Mouse (Mus musculus) gastrocnemius, postnatal 10 days (tissue): ENCODE measurements around the gene Gm49396. TPM values are rescaled to one million over a fixed set of nuclear protein-coding genes. Genes with fewer than 3 reads are reported as not detected.

Experiments
- DNase-seq: peaks from one replicate; pipeline ENCODE4 v3.0.0; 2021; ENCODE audit warnings: mixed read lengths
- total RNA-seq, 2 experiments: library from RNA; stranded (reverse); gene quantifications; 2 replicates each; pipeline ENCODE4 v1.2.3; 2021

Gm49396 gene
- total RNA-seq, 2 experiments from 2014 or later: 1.5 to 2.3 TPM

DNA sequence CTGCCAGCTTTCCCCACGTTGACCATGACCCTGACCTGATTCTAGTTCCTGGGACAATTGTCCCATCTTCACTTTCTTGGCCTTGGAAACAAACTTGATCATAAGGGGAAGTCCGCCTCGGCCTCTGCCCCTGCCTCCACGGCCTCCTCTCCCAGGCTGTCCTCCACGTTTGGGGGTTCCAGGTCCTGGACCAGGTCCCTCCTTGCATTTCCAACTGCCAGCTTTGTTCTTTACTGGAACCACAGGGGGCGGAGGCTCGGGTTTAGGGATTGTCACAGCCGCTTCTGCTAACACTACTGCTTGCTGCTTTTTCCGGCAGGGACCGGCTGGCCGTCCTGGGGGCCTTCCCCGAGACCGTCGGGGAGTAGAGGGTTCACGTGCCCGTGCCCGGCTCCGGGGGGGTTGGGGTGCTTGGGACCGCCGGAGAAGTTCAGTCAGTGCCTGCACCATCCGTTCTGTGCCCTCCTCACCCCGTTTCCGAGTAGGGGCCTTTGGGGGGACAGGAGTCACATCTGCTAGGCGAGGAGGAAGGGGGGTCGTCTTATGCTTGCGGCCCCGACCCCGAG, 23.4 kb downstream of the Gm49396 start:
- DNase-seq: no peak

DNA sequence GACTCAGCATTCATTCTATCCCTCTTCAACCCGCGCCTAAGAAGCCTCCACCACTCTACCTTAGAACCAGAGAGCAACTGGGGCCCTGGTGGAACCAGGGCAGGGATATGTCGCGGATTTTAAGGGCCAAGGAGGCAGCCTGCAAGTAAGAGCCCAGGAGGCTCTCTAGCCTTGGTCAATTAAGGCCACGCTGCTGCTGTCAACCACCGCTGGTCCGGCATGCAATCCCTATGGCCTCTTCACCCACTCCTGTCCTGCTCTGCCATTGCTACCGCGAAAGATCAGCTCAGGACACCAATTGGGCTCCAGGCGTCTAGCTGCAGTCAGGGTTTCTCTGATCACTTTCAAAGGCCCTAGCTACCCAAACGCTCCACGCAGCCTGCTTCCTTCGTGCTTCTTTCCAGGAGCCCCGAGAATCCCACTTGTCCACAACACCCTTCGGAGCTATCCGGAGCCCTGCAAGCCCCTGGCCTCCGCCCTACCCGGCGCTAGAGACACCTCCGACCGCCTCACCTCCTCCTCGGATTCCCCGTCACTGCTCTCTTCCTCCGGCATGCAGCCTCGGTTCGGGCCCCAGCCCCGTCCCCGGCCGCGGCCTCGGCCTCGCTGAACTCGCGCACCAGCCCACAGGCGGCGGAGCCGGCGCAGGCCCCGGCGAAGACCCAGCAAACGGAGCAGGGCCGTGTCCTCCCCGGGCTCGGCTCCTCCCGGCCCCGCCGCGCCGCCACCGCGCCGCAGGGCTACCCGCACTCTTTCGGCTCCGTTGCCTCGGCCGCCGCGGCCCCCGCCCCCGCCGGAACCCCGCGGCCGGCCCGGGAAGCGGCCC, 24.9 kb downstream of the Gm49396 start:
- no peak for DNase-seq

DNA sequence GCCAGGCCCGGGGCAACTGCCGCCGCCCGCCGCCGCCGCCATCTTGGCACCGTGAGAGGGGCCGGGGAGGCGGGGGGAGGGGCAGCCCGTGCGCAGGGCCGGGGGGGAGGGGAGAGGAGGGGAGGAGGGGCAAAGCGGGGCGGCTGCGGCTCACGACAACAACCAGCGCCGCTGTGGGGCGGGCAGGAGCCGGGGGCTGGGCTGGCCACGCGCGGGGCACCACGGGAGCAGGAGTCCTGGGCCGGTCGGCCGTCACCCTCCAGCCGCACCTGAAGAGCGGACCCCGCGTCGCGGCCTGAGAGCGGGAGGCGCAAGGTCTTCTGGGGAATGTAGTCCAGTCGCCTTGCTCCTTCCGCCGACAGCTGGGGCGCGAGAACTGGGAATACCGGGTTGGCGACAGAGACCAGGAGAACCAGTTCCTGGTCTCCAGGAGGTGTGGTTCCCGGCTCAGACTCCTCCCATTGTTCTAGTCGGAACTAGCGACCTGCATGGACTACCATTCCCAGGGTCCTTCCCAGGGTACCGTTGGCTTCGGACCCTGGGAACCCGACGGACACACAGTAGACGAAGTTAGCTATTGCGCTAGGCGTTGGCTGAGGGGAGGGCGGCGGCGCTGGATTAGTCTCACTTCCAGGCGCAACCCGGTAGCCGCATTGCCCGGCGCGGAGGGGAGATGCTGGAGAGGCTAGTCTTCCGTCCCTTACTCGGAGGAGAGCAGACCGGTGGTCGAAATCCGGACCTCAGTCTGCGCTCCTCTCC, 25.7 kb downstream of the Gm49396 start, which contains the start of gene Kmt2b:
Gene Kmt2b (minus strand): TSS at position 51 of the 759 bp plus-strand sequence.
- peak; percentile 92 for DNase-seq

DNA sequence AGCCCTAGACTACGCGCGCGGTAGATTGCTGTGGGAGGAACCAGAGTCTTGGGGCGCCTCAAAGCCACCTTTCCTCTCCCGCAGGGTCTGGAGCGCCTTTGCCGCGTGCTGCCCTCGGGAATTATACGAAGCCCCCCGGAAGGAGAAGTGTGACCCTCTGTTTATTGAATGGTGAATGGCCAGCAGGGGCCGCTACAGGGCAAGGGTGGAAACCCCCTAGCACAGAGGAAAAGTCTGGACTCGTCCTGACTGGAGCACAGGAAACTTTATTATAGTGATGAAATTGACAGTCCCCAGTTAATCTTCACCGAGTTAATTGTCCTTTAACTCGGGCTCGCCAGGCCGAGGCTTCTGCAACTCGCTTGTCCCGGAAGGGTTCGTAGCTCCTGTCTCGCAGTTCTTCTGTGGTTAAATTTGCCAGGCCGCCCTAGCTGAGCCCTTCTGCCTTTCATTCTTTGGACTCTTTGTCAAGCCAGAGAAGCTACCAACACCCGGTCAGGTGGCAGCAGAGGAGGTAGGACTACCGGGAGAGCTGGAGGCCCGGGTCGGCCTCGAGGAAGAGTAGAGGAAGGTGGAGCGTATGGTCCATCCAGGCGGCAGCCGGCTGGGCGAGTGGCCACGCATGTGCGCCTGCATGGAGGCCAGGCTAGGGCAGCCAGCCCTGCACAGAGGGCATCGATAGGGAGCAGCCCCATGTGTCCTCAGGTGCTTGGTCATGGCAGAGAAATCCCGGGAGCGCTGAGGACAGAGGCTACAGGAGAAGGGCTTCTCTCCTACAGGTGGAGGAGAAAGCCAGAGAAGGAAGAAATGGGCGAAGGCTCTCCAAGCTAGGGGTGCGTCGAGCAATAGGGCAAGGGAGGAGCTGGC, 26.5 kb downstream of the Gm49396 start:
- DNase-seq: peak; percentile 90

DNA sequence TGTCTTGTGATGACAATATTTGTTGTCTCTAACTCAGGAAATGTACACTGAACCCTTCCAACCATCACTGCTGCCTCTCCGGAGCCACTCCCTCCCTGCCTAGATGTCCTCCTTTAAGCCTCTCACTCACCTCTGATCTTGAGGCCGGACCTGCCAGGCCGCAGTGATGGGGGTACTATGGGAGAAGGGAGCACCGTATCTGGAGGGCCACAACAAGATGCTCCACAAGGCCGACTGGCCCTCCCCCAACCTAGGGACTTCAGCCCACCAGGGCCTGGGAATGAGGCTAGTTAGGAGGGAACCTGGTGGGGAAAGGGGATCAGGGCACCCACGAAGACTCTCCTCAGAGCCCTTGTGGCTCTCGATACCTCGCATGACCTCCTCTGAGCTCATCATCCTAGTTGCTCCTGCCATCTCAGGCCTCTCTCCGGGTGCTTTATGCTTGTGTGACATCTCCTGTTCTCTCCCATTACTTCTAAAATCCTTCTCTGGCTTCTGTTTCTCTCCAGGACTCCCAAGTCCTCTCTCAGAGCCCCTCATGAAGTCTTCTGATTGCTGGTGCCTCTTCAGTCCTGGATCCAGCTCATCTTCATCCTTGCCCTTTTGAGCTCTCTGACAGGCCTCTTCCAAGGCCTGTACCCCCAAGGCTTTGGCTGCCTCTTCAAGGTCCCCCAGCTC, 27.9 kb downstream of the Gm49396 start:
- DNase-seq: no peak

DNA sequence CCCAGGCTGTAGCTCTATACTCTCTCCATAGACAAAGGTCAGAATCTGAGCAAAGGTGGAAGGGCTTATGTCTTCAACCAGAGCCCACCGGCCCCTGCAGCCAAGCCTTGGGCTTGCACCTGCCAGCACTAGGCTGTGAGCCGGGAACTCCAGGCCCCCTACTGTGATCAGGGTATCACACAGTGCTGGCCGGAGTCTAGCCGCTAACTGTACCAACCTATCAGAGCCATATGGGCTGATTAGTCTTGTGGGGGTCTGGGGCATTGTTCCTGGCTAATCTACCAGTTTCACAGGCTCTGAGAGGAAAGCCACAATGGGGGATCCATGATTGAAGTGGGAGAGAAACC, 28.4 kb downstream of the Gm49396 start:
- DNase-seq: no peak

DNA sequence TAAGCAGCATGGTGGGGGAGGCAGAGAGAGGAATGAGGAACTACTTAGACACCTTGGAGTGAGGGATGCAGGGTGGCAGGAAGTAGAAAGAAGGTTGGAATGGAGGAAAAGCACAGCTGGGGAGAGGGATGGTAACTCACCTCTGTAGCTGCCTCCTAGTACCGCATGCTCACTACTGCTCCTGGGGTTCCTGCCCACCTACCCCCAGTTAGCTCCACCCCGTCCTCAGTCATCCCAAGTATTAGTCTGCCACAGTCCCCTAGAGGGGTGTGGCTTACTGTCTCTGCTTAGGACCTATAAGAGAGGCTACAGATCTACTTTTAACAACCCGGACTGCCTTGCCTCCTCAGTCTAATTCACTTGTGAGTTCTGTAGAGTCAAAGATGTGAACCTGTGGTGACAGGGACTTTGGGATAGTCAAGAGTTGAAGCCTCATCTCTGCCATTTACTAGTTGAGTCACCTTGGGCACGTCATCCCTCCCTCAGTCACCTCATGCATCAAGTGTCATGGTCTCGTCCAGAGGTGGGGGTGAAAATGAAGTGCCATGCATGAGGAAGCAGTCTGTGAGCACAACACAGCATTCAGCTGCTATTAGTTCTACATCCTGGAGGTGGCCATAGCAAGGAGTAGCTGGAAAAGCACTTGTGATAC, 29.8 kb downstream of the Gm49396 start:
- no peak for DNase-seq

DNA sequence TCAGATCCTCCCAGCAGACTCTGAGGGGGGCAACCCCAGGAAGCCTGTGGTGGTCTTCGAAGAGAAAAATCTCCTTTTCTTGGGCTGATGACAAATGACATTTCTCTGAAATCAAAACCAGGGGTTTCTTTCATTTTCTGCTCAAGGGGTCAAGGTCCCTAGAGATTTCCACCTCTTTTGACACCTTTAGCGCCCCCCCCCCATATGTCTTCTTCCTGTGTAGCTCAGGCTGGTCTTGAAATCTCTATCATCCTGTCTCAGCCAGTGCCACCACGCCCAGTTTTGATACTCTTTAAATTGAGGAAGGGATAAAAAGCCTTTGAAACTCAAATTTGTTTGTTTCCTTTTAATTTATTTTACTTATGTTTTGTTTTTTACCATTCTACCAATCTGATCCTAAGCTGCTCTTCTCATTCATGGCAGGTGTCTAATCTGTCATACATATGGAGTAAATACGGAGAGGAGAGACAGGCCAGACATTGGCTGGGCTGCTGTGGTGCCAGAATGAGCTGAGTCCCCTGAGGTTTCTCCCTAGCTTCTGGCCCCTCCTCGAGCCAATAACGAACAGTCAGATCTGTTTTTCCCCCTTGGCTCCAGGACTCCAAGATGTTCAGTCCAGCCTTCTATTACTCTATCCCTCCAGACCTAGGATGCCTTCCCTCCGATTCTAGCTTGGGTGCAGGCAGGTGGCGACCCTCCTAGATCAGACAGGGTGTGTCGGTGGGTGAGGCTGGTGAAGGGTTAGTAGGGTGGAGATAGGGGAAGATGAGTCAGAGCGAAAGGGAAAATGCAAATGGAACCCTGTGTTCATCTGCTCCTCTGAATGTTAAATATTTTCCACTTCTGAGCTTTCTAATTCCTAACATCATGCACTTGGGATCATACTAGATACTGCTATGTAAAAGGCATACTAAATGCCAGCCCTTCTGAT, 30.7 kb downstream of the Gm49396 start:
- no peak for DNase-seq

DNA sequence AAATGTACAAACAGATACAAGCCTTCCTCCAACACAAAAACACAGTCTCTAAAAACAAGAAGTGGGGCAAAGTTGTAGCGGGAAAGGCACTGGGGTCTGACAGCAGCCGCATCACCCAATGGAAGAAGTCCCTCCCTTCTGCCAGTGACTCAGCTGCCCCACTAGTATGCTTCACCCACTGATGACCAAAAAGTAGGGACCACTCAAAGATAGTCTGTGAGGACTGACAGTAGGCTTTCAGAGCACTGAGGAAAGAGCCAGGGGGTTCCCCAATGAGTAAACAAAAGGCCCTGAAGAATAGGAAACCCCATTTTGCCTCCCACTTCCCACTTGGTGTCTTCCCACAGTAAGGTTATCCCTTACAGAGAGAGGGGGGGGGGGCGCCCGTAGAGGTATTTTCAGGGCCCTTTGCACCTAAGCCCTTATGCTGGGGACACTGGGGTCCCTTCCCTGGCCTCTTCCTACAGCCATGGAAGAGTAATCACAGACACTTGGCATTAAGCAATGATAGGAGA, 31.4 kb downstream of the Gm49396 start:
- DNase-seq: no peak

DNA sequence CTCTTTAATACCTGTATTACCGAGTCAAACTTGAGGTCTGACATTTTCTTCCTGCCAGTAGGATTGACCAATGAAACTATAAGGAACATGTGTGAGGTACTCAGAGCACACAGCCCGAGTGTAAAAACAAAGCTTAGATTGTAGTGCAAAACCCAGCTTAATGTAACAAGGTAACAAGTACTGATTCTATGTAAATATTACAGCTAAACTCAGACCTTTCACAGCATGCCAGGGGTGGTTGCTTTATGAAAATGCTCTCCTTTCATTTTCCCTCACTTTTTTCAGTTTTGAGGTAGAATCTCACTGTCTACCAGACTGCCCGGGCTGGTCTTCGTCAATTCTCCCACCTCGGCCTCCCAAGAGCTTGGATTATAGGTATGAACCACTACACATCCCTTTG, 32.9 kb downstream of the Gm49396 start:
- no peak for DNase-seq

DNA sequence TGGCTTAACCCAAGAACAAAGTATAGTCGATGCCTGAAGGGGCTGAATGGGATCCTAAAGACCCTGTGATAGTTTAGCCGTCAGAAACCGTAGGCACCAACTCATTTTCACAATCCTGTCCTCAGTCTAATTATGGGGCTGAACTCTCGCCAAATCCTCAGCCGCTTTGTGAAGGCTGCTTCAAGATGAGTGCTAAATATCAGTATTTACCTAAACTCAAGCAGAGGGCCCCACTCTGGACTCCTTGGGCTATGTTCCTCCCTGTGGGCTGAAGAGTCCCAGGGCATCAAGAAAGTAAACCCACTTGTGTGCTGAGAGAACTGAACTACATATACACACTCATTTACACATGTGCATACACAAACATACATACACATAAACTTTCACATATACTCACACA, 33.7 kb downstream of the Gm49396 start:
- no peak for DNase-seq

DNA sequence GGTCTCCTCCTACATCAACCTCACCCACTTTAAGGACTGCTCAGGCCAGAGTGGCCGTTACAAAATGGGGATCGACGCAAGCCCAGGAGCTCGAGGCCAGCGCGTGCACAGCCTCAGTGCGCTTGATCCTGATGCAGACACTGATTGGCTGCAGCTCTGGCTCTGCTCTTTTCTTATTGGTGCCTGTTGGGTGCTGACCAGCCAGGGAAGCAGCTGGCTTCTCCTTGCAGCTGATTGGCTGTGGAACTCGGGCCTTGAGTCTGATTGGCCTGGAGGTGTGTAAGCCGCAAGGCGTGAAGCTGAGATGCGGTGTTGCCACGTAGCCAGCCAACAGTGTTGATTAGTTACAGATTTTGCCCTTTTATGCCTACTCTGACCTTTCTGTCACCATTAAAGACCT, 35.6 kb downstream of the Gm49396 start, which contains the start of gene Zbtb32:
Gene Zbtb32 (minus strand): TSS at position 124 of the 400 bp plus-strand sequence.
- no peak for DNase-seq

DNA sequence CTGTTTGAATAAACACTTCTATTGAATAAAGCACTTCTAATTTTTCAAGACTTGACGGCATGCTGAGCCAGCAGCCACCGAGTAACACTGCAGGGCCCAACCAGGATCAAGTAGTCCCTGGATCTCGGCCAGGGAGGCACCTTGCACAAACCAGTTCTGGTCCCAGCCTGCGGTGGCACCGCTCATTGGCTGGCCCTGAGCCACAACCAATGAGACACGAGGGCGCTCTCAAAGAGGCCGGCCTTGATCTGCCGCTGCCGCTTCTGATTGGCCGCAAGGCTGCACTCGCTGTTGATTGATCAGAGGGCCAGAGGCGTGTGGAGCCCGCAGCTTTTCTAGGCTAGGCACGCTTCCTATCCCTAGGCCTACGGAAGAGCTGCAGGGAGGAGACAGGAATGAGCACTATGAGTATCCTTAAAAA, 36.8 kb downstream of the Gm49396 start:
- DNase-seq: peak; percentile 85

DNA sequence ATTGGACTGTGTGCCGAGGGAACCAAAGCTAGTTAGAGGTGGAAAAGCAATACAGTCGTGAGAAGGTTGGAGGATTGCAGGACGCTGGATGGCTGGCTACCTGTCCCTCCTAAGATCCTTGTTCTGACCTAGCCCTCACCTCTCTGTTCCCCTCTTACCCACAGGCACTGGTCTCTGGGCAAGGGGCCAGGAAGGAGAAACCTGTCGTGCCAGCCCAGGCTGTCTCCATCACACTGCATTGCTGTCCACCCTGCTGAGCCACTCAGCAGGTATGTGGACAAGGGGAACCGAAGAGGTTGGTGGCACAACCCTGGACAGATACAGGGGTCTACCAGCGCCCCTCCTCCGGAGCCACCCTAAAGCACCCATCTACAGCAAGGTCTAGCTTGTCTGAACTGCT, 37.5 kb downstream of the Gm49396 start:
- no peak for DNase-seq

DNA sequence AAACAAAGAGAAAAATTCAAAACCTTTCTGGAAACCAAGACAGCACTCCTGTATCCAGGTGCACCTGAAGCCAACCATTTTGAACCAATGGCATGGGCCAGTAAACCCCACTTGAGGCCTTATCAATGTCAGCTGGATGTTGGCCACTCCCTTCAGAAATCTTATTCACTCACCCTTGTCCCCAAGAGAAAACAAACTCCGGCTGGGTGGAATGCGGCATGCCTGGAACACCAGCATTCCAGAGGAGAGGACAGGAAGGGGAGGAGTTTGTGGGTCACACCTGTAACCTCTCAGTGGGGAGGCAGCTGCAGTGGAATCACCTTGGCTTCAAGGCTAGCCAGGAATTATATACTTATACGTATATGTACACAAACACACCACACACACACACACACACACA, 39.4 kb downstream of the Gm49396 start:
- DNase-seq: no peak

DNA sequence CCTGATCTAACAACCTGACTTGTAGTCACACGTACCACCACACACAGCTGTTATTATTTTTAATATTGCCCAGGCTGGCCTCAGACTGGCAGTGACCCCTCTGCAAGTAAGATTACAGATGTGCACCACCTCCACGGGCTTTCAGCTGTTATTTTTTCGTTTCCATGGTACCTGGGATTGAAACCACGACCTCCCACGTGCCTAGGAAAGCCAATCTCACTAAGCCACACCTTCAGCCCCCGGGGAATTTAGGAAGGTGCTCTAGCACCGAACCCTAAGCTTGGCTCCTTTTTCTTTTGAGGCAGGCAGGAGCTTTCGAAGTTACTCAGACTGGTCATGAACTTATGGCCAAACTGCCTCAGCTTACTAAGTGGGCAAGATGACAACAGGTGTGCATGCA, 41.3 kb downstream of the Gm49396 start:
- no peak for DNase-seq

DNA sequence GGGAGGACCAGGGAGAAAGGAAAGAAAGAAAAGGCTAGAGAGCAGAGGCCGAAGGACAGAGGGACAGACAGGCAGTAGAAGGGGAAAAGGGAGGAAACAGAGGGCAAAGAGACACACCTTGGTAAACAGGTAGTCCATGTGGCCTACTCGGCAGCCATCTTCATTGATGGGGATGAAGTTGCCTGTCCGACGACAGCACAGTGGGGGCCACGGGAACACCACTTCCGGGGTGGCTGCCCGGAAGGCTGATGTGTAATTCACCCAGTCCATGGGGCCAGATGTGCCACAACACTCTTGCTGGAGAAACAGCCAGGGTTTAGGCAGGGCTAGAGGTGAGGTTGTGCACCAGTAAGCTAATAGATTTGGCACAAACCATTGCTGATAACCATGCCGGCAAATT, 41.8 kb downstream of the Gm49396 start:
- DNase-seq: no peak

DNA sequence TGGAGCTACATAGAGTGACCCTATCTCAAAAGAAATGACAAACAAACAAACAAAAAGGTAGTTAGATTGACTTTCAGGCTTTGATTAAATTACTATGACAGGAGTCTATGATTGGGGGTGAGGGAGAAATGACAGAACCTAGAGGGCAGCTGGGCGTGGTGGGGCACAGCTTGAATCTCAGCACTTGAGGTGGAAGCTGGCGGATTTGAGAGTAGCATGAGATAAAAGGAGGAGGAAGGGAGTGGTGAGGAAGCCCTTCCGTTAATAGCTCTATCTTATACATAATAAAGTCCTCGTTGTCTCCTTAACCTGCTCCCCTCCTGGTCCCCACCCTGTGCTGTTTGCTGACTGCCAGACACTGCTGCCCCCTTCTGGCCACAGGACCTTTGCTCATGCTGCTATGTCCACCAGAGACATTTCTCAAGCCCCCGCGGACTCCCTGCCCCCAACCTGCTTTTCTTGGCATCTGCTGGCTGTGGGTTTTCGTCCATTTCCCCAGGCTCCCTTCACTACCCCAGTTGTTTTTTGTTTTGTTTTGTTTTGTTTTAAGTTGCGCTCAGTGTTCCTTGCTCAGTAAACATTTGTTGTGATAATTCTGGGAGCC, 44.7 kb downstream of the Gm49396 start:
- peak; percentile 47 for DNase-seq

DNA sequence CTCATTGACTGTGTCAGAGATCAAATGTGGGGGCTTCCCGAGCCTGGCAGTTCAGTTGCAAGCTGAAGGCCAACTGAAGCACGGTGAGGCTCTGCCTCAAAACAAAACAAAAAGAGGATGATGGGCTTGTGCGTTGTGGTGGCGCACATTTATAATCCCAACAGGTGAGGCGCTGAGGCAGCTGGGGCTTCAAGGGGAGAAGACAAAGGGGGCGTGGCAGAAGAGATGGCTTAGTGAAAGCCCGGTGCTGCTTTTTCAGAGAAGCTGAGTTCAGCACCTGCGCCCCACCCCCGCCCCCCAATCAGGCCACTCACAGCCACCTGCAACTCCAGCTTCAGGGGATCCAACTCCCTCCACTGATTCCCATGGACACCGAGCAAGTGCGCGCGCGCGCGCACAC, 45.3 kb downstream of the Gm49396 start:
- no peak for DNase-seq
